Mouse (Mus musculus) adrenal gland, adult 8-10 months (tissue): ENCODE measurements around the gene Denr. TPM values are rescaled to one million over a fixed set of nuclear protein-coding genes. Genes with fewer than 3 reads are reported as not detected.

Source experiments
- DNase-seq: peaks from one replicate; pipeline ENCODE4 v3.0.0; 2022
- total RNA-seq, 4 experiments: library from RNA; stranded (reverse); gene quantifications; 2 replicates each; pipeline ENCODE4 v1.2.4; 2022

Gene Denr
- total RNA-seq, 4 experiments from 2014 or later: 60.3 to 75.8 (median 67.3) TPM

GRCm38 (mm10) chr5:123972453-123972852 lies 65.5 kb downstream of the Denr start:
- no peak for DNase-seq

GRCm38 (mm10) chr5:123973299-123974178 lies 66.6 kb downstream of the Denr start, which contains the start of gene Hip1r:
Gene Hip1r, plus strand, starts transcription at chr5:123973628.
- DNase-seq: peak; percentile 61

- no peak for DNase-seq
Measured at GRCm38 (mm10) chr5:123974179-123974485, 67.2 kb downstream of the Denr start.

GRCm38 (mm10) chr5:123974616-123975111 lies 67.7 kb downstream of the Denr start:
- DNase-seq: no peak

GRCm38 (mm10) chr5:123975668-123976180 lies 68.7 kb downstream of the Denr start:
- DNase-seq: no peak

- no peak for DNase-seq
Measured at GRCm38 (mm10) chr5:123977231-123977630, 70.3 kb downstream of the Denr start.

GRCm38 (mm10) chr5:123978131-123978530 lies 71.2 kb downstream of the Denr start:
- DNase-seq: no peak

Other genes starting within 250 kb of the Denr start
- gene Clip1, start 222.6 kb upstream of the Denr start, total RNA-seq: 100 to 1,000 TPM in 2 of 4 experiments, 10 to 100 TPM in 2; 77.6 to 145 (median 103) TPM
- 10 to 100 TPM; 42.1 to 54.0 (median 45.7) TPM for gene Zcchc8, start 186.1 kb upstream of the Denr start, total RNA-seq
- 10 to 100 TPM; 55.2 to 92.9 (median 73.7) TPM for gene Rsrc2, start 157.8 kb upstream of the Denr start, total RNA-seq
- 1 to 10 TPM in 2 of 4 experiments, under 1 TPM in 2; 0.43 to 1.9 (median 1.3) TPM for gene Kntc1, start 157.5 kb upstream of the Denr start, total RNA-seq
- gene Hcar2, start 41.7 kb upstream of the Denr start, total RNA-seq: 1 to 10 TPM; 1.3 to 2.6 (median 1.5) TPM
- 1 to 10 TPM; 3.4 to 8.4 (median 7.0) TPM for gene Hcar1, start 27.2 kb upstream of the Denr start, total RNA-seq
- 1 to 10 TPM in 3 of 4 experiments, under 1 TPM in 1; 0.87 to 2.5 (median 2.2) TPM for gene Gm43518, start 20.2 kb downstream of the Denr start, total RNA-seq
- gene Ccdc62, start 23.5 kb downstream of the Denr start, total RNA-seq: 1 to 10 TPM; 2.0 to 9.8 (median 6.1) TPM
- 10 to 100 TPM; 13.2 to 29.8 (median 22.8) TPM for gene Hip1r, start 66.5 kb downstream of the Denr start, total RNA-seq
- gene Vps37b, start 125.1 kb downstream of the Denr start, total RNA-seq: 100 to 1,000 TPM in 1 of 4 experiments, 10 to 100 TPM in 3; 76.1 to 101 (median 91.9) TPM
- 10 to 100 TPM; 11.4 to 21.3 (median 15.4) TPM for gene Abcb9, start 188.6 kb downstream of the Denr start, total RNA-seq
- 10 to 100 TPM; 51.2 to 59.3 (median 55.6) TPM for gene Ogfod2, start 205.1 kb downstream of the Denr start, total RNA-seq
- gene Arl6ip4, start 208.9 kb downstream of the Denr start, total RNA-seq: 10 to 100 TPM; 46.4 to 72.0 (median 57.1) TPM